ENCODE assay signal across 21 mouse cellular contexts in the genomic region with DNA sequence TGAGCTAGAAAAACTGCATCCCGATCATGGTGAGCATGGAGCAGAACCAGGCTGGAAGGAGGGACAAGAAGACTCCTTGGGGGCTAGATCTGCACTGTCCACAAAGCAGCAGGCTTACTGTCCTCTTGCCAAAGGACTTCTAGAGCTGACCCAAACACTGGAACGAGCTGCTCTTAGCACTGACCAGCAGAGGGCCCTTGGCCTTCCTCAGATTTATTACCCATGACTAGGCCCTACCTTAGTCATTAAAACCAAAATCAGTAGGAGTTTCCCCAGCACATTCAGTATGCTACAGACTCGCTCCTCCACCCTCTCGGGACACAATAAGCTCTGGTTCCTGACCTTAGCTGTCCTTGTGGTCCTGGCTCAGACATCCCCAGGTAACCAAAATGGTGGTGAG. TPM values are rescaled to one million over a fixed set of nuclear protein-coding genes. Genes with fewer than 3 reads are reported as not detected.
DNase-seq lines count a peak whose midpoint lies in the region.
"Had no signal": no experiment of that assay in that cellular context is flagged by ENCODE, and none has a peak within 500 bp of the region (broad histone marks: within the 10 kb centered on the region; RNA-seq: fewer than 3 reads in every experiment).

Gene Defb28, plus strand, starts transcription at position 275 of the 400 bp plus-strand sequence.

- peak; percentile 29 for DNase-seq in kidney, adult 9 months
- DNase-seq in kidney, postnatal 14 days = no peak
- DNase-seq in 3T3-L1 (ENCODE audit: low read depth, low spot score) (peak; percentile 30), NIH3T3 (ENCODE audit: low read depth) (peak; percentile 5)
- DNase-seq in adrenal gland, postnatal 25 days = peak; percentile 28
- no peak for DNase-seq in cerebellum, postnatal 4 days (ENCODE audit: low spot score in 2 of 2)
- DNase-seq in right cerebral cortex, postnatal 10 days (ENCODE audit: low spot score in 2 of 2) = no peak
- DNase-seq in gastrocnemius, postnatal 25 days = no peak
- DNase-seq: cerebellum, adult 11-12 months; cerebellum, postnatal 10 days; heart, postnatal 4 days; layer of hippocampus, postnatal 36 days; right cerebral cortex, adult 18-20 months had no signal

RNA-seq across cellular contexts. Expression of gene Defb28, which starts in this region (rescaled TPM):
- not detected in 2 replicates for total RNA-seq in adrenal gland, postnatal 25 days (2021)
- total RNA-seq in gastrocnemius, postnatal 25 days (2021) = not detected
- total RNA-seq: adrenal gland, adult 18-20 months; gastrocnemius, adult 18-20 months; gastrocnemius, postnatal 4 days; heart, postnatal 4 days; hindbrain, postnatal 0 days; layer of hippocampus, adult 8-10 months; layer of hippocampus, postnatal 36 days; left cerebral cortex, postnatal 10 days; liver, adult 2 months; midbrain, postnatal 0 days had no signal

Comparison
In these comparisons a context has a peak if more than half of its experiments do, and no peak if none do; other contexts are left out.
1. DNase-seq: peak in kidney, adult 9 months (single experiment), 3T3-L1 (single experiment) and NIH3T3 (single experiment); none in kidney, postnatal 14 days (single experiment), cerebellum, postnatal 4 days (0 of 2), right cerebral cortex, postnatal 10 days (0 of 2) and gastrocnemius, postnatal 25 days (single experiment).
2. Peak in DNase-seq in adrenal gland, postnatal 25 days; RNA of the gene not detected or under 1 TPM.